23 mouse cellular contexts compared by ENCODE assay signal in the genomic region with DNA sequence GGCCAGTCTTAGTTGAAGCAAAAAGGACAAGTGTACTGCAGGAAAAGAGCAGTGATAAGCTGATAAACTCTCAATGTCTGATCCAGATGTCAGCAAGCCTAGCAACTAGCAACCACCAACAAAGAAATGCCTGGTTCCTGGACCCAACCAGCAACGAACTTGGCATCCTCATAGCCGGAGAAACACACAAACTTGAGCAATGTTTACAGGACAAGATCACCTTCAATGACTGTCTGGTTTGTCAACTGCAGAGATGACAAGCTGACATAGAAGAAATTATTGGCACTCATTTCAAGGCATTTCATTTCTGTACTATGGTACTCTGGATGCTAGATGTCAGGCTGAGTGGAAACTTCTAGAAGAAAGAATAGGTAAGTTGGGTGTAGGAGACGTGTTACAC. TPM values are rescaled to one million over a fixed set of nuclear protein-coding genes. Genes with fewer than 3 reads are reported as not detected.
"Had no signal": no experiment of that assay in that cellular context is flagged by ENCODE, and none has a peak within 500 bp of the region (broad histone marks: within the 10 kb centered on the region; RNA-seq: fewer than 3 reads in every experiment).

No protein-coding gene starts in this region.

- DNase-seq: lung, adult 2 months; lung, postnatal 14 days; lung, postnatal 36 days; retina, postnatal 1 day; right cerebral cortex, adult 18-20 months; spleen, adult 18-20 months; thymus, adult 18-20 months; thymus, postnatal 14 days; thymus, postnatal 36 days had no signal

- H3K9ac ChIP-seq: lung, embryonic 15.5 days; midbrain, embryonic 13.5 days; midbrain, embryonic 15.5 days; neural tube, embryonic 13.5 days; neural tube, embryonic 15.5 days had no signal

- ATAC-seq: lung, postnatal 0 days; midbrain, embryonic 13.5 days; midbrain, embryonic 15.5 days had no signal

- H3K4me3 ChIP-seq: lung, embryonic 15.5 days; megakaryocyte, embryonic 14.5 days; midbrain, embryonic 13.5 days; midbrain, embryonic 15.5 days; myocyte; neural tube, embryonic 13.5 days; neural tube, embryonic 15.5 days had no signal

- H3K27me3 ChIP-seq: lung, embryonic 15.5 days; megakaryocyte, embryonic 14.5 days; midbrain, embryonic 13.5 days; midbrain, embryonic 15.5 days; neural tube, embryonic 13.5 days; neural tube, embryonic 15.5 days had no signal

- H3K4me1 ChIP-seq: lung, embryonic 15.5 days; megakaryocyte, embryonic 14.5 days; midbrain, embryonic 13.5 days; midbrain, embryonic 15.5 days; neural tube, embryonic 13.5 days; neural tube, embryonic 15.5 days had no signal

- H3K4me2 ChIP-seq: lung, embryonic 15.5 days; midbrain, embryonic 11.5 days; midbrain, embryonic 13.5 days; midbrain, embryonic 15.5 days; neural tube, embryonic 13.5 days; neural tube, embryonic 15.5 days had no signal

- H3K9me3 ChIP-seq: lung, embryonic 15.5 days; midbrain, embryonic 15.5 days; neural tube, embryonic 15.5 days had no signal

- H3K27ac ChIP-seq: lung, embryonic 15.5 days; macrophage; midbrain, embryonic 13.5 days; midbrain, embryonic 15.5 days; neural tube, embryonic 13.5 days; neural tube, embryonic 15.5 days had no signal

- H3K36me3 ChIP-seq: lung, embryonic 15.5 days; midbrain, embryonic 13.5 days; midbrain, embryonic 15.5 days; neural tube, embryonic 13.5 days; neural tube, embryonic 15.5 days had no signal

RNA-seq across cellular contexts. Expression of gene Serpina1e, which starts 8.0 kb away (rescaled TPM):
- total RNA-seq: megakaryocyte progenitor cell, adult 5-6 weeks had no signal
- polyA plus RNA-seq: macrophage; midbrain, embryonic 11.5 days; midbrain, embryonic 15.5 days; neural tube, embryonic 11.5 days; neural tube, embryonic 13.5 days had no signal

RNA-seq across cellular contexts. Expression of gene Serpina11, which starts 23.0 kb away (rescaled TPM):
- total RNA-seq: megakaryocyte progenitor cell, adult 5-6 weeks had no signal
- polyA plus RNA-seq: lung, adult 2 months; lung, embryonic 15.5 days; lung, postnatal 0 days; macrophage; midbrain, embryonic 11.5 days; midbrain, embryonic 13.5 days; midbrain, embryonic 15.5 days; neural tube, embryonic 11.5 days; neural tube, embryonic 13.5 days; neural tube, embryonic 15.5 days; stomach, embryonic 14.5 days had no signal

RNA-seq across cellular contexts. Expression of gene Serpina9, which starts 46.8 kb away (rescaled TPM):
- total RNA-seq: megakaryocyte progenitor cell, adult 5-6 weeks had no signal
- polyA plus RNA-seq: liver, embryonic 16.5 days; macrophage; midbrain, embryonic 11.5 days; midbrain, embryonic 13.5 days; midbrain, embryonic 15.5 days; neural tube, embryonic 11.5 days; neural tube, embryonic 13.5 days; neural tube, embryonic 15.5 days; stomach, embryonic 14.5 days had no signal
